Mouse (Mus musculus): ENCODE measurements at regions not wholly inside any gene's neighbourhood (a gene's known extent, or its start where the extent isn't known, plus 50 kb on each side); places are given as distances from the start of the nearest gene placed in this dataset.
"Not testable (repeated sequence)": the region's sequence is repeated elsewhere in the genome, so short reads cannot be mapped to it uniquely, and the experiment has no call there.

DNA sequence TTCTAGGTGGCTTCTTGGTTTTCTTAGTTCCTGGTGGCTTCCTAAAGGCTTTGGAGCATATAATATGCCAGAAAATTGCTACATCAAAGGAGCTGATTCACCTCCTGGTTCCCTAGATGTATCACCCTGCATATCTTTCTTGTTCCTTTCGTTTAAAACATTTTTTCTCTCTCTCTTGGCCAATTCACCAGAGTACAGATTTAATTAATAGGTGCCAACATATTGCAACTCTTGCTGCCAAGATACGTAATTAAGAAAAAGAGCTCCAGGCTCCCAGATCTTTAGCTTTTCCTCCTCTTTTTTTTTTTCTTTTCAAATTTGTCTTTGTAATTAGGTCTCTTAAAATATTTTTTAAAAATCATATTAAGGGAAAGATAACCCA is 1714.4 kb upstream of the 5930422O12Rik start:
- no peak overlapping the region for H3K9ac ChIP-seq (ENCODE audit: low read depth, poor library complexity, severe bottlenecking)
- H3K27me3 ChIP-seq (ENCODE audit: control insufficient read depth, insufficient read depth, low read length, poor library complexity, severe bottlenecking): no peaks in the 10 kb centered on the region
- TF ChIP-seq POLR2A (IDR thresholded peaks at IDR 0.05; ENCODE audit: insufficient read depth, low read length) (no peak), CTCF (IDR thresholded peaks at IDR 0.05; ENCODE audit: low read depth, low read length) (no peak), EP300 (IDR thresholded peaks at IDR 0.05; ENCODE audit: insufficient read depth, low read depth, low read length) (no peak)
- no peak overlapping the region for H3K27ac ChIP-seq (ENCODE audit: insufficient read depth, low read length)
- H3K9me3 ChIP-seq (replicated peaks; ENCODE audit: control insufficient read depth, insufficient read depth, low read length, poor library complexity, severe bottlenecking): no peaks in the 10 kb centered on the region
- no peak overlapping the region for H3K4me3 ChIP-seq (ENCODE audit: low read depth, low read length)
- no peaks in the 10 kb centered on the region for H3K4me1 ChIP-seq (ENCODE audit: control insufficient read depth, insufficient read depth, low read length)
- no peaks in the 10 kb centered on the region for H3K36me3 ChIP-seq (ENCODE audit: control insufficient read depth, insufficient read depth, low read length, poor library complexity, severe bottlenecking)

DNA sequence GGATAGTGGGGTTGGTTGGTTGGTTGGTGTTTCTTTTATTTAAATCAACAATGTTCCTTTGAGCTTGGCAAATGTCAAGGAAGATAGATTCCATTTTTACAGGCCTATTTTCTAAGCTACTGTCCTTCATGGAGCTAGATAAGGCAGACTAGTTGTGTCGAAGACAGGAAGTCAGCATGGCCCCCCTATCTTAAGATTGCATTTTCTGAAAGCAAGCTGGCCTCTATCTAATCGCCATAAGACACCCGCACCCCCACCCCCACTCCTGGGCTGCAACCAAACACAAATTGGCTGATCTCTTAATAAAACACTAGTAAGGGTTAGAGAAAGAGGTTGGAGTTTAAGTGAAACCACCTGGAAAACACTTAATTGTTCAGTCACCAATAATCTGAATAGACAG is 1708.5 kb upstream of the 5930422O12Rik start:
- no peaks in the 10 kb centered on the region for H3K36me3 ChIP-seq (ENCODE audit: control insufficient read depth, insufficient read depth, low read length, poor library complexity, severe bottlenecking)
- no peak overlapping the region for H3K4me3 ChIP-seq (ENCODE audit: low read depth, low read length)
- H3K9ac ChIP-seq (ENCODE audit: low read depth, poor library complexity, severe bottlenecking): no peak overlapping the region
- no peak overlapping the region for H3K27ac ChIP-seq (ENCODE audit: insufficient read depth, low read length)
- TF ChIP-seq CTCF (IDR thresholded peaks at IDR 0.05; ENCODE audit: low read depth, low read length): no peak
- no peak for TF ChIP-seq POLR2A (IDR thresholded peaks at IDR 0.05; ENCODE audit: insufficient read depth, low read length)
- no peak for TF ChIP-seq EP300 (IDR thresholded peaks at IDR 0.05; ENCODE audit: insufficient read depth, low read depth, low read length)
- no peaks in the 10 kb centered on the region; the same call in 1 of the 2 replicates for H3K9me3 ChIP-seq (replicated peaks; ENCODE audit: control insufficient read depth, insufficient read depth, low read length, poor library complexity, severe bottlenecking)
- H3K27me3 ChIP-seq (ENCODE audit: control insufficient read depth, insufficient read depth, low read length, poor library complexity, severe bottlenecking): no peaks in the 10 kb centered on the region
- H3K4me1 ChIP-seq (ENCODE audit: control insufficient read depth, insufficient read depth, low read length): no peaks in the 10 kb centered on the region

DNA sequence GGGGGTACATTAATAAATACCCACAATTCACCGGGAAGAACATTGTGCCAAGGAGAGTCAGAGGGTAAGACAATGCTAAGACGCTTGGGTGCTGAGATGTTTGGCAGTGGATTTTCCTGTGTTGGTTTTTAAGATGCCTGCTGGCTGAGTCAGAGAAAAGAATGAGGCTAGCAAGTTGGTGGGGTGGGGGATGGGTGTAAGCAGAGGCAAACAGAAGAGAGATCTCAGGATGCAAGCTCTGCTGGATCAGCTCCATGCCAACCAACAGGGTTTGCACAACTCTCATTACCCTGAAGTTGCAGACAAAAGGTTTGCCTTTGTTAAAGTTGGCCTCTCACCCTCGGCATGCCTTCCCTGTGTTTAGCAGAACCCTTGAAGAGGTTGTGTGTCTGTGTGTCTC is 1707.9 kb upstream of the 5930422O12Rik start:
- Histone ChIP-seq H3K9me3 (replicated peaks; ENCODE audit: control insufficient read depth, insufficient read depth, low read length, poor library complexity, severe bottlenecking) (no peaks in the 10 kb centered on the region; the same call in 1 of the 2 replicates), H3K9ac (ENCODE audit: low read depth, poor library complexity, severe bottlenecking) (no peak overlapping the region), H3K27me3 (ENCODE audit: control insufficient read depth, insufficient read depth, low read length, poor library complexity, severe bottlenecking) (no peaks in the 10 kb centered on the region), H3K4me1 (ENCODE audit: control insufficient read depth, insufficient read depth, low read length) (no peaks in the 10 kb centered on the region), H3K4me3 (ENCODE audit: low read depth, low read length) (no peak overlapping the region), H3K36me3 (ENCODE audit: control insufficient read depth, insufficient read depth, low read length, poor library complexity, severe bottlenecking) (no peaks in the 10 kb centered on the region), H3K27ac (ENCODE audit: insufficient read depth, low read length) (no peak overlapping the region)
- TF ChIP-seq CTCF (IDR thresholded peaks at IDR 0.05; ENCODE audit: low read depth, low read length): no peak
- no peak for TF ChIP-seq EP300 (IDR thresholded peaks at IDR 0.05; ENCODE audit: insufficient read depth, low read depth, low read length)
- no peak for TF ChIP-seq POLR2A (IDR thresholded peaks at IDR 0.05; ENCODE audit: insufficient read depth, low read length)

DNA sequence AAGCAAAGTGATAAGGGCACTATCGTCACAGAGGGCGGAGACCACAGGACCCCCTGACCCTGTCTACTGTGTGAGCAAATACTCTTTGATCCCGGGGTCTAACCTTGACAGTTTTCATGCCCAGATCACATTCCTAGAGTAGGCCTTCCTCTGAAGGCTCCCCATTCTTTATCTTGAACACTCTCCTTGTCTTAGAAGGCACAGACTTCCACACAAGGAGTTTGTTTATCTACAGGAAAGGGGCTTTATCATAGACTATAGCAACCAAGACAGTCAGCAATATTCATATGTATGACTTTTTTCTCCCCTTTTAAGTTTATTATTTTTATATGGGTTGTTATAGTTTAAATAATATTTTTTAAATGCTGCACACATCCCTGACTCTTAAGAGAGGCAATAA is 1703.1 kb upstream of the 5930422O12Rik start:
- no peak for TF ChIP-seq POLR2A (IDR thresholded peaks at IDR 0.05; ENCODE audit: insufficient read depth, low read length)
- no peak for TF ChIP-seq EP300 (IDR thresholded peaks at IDR 0.05; ENCODE audit: insufficient read depth, low read depth, low read length)
- no peak for TF ChIP-seq CTCF (IDR thresholded peaks at IDR 0.05; ENCODE audit: low read depth, low read length)
- Histone ChIP-seq H3K27me3 (ENCODE audit: control insufficient read depth, insufficient read depth, low read length, poor library complexity, severe bottlenecking) (no peaks in the 10 kb centered on the region), H3K27ac (ENCODE audit: insufficient read depth, low read length) (no peak overlapping the region), H3K9ac (ENCODE audit: low read depth, poor library complexity, severe bottlenecking) (no peak overlapping the region), H3K36me3 (ENCODE audit: control insufficient read depth, insufficient read depth, low read length, poor library complexity, severe bottlenecking) (no peaks in the 10 kb centered on the region), H3K9me3 (replicated peaks; ENCODE audit: control insufficient read depth, insufficient read depth, low read length, poor library complexity, severe bottlenecking) (no peaks in the 10 kb centered on the region; the same call in 1 of the 2 replicates), H3K4me1 (ENCODE audit: control insufficient read depth, insufficient read depth, low read length) (no peaks in the 10 kb centered on the region), H3K4me3 (ENCODE audit: low read depth, low read length) (no peak overlapping the region)

DNA sequence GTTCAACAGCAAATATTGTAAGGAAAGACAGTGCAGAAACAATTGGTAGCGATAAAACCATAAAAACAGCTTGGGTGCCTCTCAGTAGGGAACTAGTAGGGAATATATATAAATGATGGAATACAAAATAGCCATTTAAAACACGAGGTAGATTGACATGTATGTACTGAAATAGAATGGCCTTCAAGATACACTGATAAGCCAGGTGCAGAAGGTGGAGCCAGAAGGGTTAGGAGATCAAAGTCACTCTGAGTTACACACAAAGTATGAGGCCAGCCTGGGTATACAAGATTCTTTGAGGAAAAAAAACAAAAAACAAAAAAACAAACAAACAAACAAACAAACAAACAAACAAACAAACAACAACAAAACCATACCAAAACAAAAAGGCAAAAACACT is 1692.9 kb upstream of the 5930422O12Rik start:
- TF ChIP-seq CTCF (IDR thresholded peaks at IDR 0.05; ENCODE audit: low read depth, low read length): no peak
- TF ChIP-seq EP300 (IDR thresholded peaks at IDR 0.05; ENCODE audit: insufficient read depth, low read depth, low read length): no peak
- no peak for TF ChIP-seq POLR2A (IDR thresholded peaks at IDR 0.05; ENCODE audit: insufficient read depth, low read length)
- no peaks in the 10 kb centered on the region for H3K36me3 ChIP-seq (ENCODE audit: control insufficient read depth, insufficient read depth, low read length, poor library complexity, severe bottlenecking)
- H3K9ac ChIP-seq (ENCODE audit: low read depth, poor library complexity, severe bottlenecking): no peak overlapping the region
- H3K4me3 ChIP-seq (ENCODE audit: low read depth, low read length): no peak overlapping the region
- H3K4me1 ChIP-seq (ENCODE audit: control insufficient read depth, insufficient read depth, low read length): no peaks in the 10 kb centered on the region
- H3K27me3 ChIP-seq (ENCODE audit: control insufficient read depth, insufficient read depth, low read length, poor library complexity, severe bottlenecking): no peaks in the 10 kb centered on the region
- no peaks in the 10 kb centered on the region for H3K9me3 ChIP-seq (replicated peaks; ENCODE audit: control insufficient read depth, insufficient read depth, low read length, poor library complexity, severe bottlenecking)
- no peak overlapping the region for H3K27ac ChIP-seq (ENCODE audit: insufficient read depth, low read length)

DNA sequence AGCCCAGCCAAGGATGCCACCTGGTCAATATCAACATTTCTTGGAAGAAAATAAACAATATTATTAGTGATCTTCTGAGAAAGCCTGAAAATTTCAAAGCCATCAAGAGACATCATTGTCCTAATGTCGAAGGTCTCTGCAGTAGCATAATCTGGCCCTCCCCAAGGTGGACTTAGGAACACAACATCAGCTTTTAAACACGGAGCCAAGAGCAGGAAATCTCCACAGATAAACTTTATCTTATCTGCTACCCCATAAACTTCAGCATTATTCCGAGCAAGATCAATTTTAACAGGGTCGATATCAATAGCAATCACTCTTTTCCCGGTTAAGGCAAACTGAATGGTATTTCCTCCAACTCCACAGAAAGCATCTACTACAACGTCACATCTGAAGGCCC is 1691.2 kb upstream of the 5930422O12Rik start:
- not testable (repeated sequence) for H3K9me3 ChIP-seq (replicated peaks; ENCODE audit: control insufficient read depth, insufficient read depth, low read length, poor library complexity, severe bottlenecking); H3K4me3 ChIP-seq (ENCODE audit: low read depth, low read length); H3K27me3 ChIP-seq (ENCODE audit: control insufficient read depth, insufficient read depth, low read length, poor library complexity, severe bottlenecking); H3K4me1 ChIP-seq (ENCODE audit: control insufficient read depth, insufficient read depth, low read length); H3K27ac ChIP-seq (ENCODE audit: insufficient read depth, low read length); H3K36me3 ChIP-seq (ENCODE audit: control insufficient read depth, insufficient read depth, low read length, poor library complexity, severe bottlenecking); H3K9ac ChIP-seq (ENCODE audit: low read depth, poor library complexity, severe bottlenecking)

Measured in ES-Bruce4 (cell line).